Mouse (Mus musculus) embryonic fibroblast, embryonic 13.5 days (primary cell): ENCODE measurements around the gene Plbd2. TPM values are rescaled to one million over a fixed set of nuclear protein-coding genes. Genes with fewer than 3 reads are reported as not detected.

Source experiments
- H3K27ac ChIP-seq: 2 replicates; pipeline ENCODE4 v1.5.1; 2012; ENCODE audit warnings: low read length, control low read depth, inconsistent platforms; ENCODE audit not compliant: insufficient read depth
- H3K4me1 ChIP-seq: 2 replicates; pipeline ENCODE4 v1.6.1; 2011; ENCODE audit warnings: low read length; ENCODE audit not compliant: control insufficient read depth, insufficient read depth
- H3K4me3 ChIP-seq: 2 replicates; pipeline ENCODE4 v1.5.1; 2011; ENCODE audit warnings: mild to moderate bottlenecking, control low read depth, low read length; ENCODE audit not compliant: insufficient read depth
- CTCF ChIP-seq: IDR thresholded peaks from 2 replicates; pipeline ENCODE4 v1.5.1; 2011; ENCODE audit warnings: mild to moderate bottlenecking, control low read depth, low read length, moderate library complexity, borderline replicate concordance; ENCODE audit not compliant: insufficient read depth
- POLR2A ChIP-seq: IDR thresholded peaks from 2 replicates; pipeline ENCODE4 v1.6.1; 2011; ENCODE audit warnings: low read depth, mild to moderate bottlenecking, control low read depth, low read length, moderate library complexity
- polyA plus RNA-seq: library from polyadenylated mRNA; stranded (reverse); fragments of >200 nt; gene quantifications from 2 replicates; pipeline ENCODE4 v1.2.4, GENCODE M21; 2011; ENCODE audit warnings: low read depth; ENCODE audit not compliant: missing spikeins, insufficient read length

Plbd2 gene
- polyA plus RNA-seq, 1 experiment = 41.4 TPM

- Histone ChIP-seq H3K27ac (no peak overlapping the region), H3K4me3 (no peak overlapping the region), H3K4me1 (no peaks in the 10 kb centered on the region)
- TF ChIP-seq CTCF (no peak), POLR2A (no peak)
Observed at GRCm38 (mm10) chr5:120526311-120526710, 22.9 kb upstream of the Plbd2 start.

DNA sequence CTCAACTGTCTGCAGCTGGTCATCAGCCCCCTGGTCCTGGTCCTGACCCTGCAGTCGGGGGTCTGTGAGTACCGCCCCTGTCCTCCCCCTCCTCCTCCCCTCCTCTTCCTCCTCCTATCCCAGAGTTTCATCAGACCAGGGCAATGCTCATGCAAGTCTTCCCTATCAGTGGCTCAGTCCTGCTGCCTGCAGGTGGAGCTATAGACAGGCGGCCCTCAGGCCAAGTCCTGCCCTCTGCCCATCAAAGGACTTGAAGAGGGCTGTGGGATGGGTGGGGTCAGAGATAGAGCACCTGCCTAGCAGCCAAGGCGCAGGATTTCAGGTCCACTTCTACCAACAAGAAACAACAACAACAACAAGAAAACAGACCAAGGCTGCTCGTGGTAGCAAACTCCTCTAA, 22.3 kb upstream of the Plbd2 start:
- Histone ChIP-seq H3K4me1 (no peaks in the 10 kb centered on the region), H3K4me3 (no peak overlapping the region), H3K27ac (no peak overlapping the region)
- TF ChIP-seq CTCF (peak; percentile 48; the same call in 1 of the 2 replicates), POLR2A (no peak)

GRCm38 (mm10) chr5:120524736-120525135, 21.3 kb upstream of the Plbd2 start:
- no peak for TF ChIP-seq POLR2A
- TF ChIP-seq CTCF = no peak
- H3K27ac ChIP-seq = no peak overlapping the region

GRCm38 (mm10) chr5:120522649-120523048, 19.2 kb upstream of the Plbd2 start:
- Histone ChIP-seq H3K4me1 (no peaks in the 10 kb centered on the region), H3K4me3 (no peak overlapping the region), H3K27ac (no peak overlapping the region)
- TF ChIP-seq CTCF (peak; percentile 59; the same call in 1 of the 2 replicates), POLR2A (no peak)

More at GRCm38 (mm10) chr5:120524736-120525135, 21.3 kb upstream of the Plbd2 start:
- Histone ChIP-seq H3K4me1 (no peaks in the 10 kb centered on the region), H3K4me3 (no peak overlapping the region)

- Histone ChIP-seq H3K27ac (peak overlapping the region; percentile 64; the same call in 1 of the 2 replicates), H3K4me3 (no peak overlapping the region), H3K4me1 (peaks cover 18% of the 10 kb centered on the region)
- no peak; the same call in 1 of the 2 replicates for TF ChIP-seq POLR2A
- no peak for TF ChIP-seq CTCF
Observed at GRCm38 (mm10) chr5:120517552-120517951, 14.1 kb upstream of the Plbd2 start.

- peaks cover 18% of the 10 kb centered on the region for H3K4me1 ChIP-seq
- no peak overlapping the region for H3K4me3 ChIP-seq
- peak overlapping the region; percentile 64; the same call in 1 of the 2 replicates for H3K27ac ChIP-seq
- TF ChIP-seq POLR2A = no peak
- TF ChIP-seq CTCF = no peak
Observed at GRCm38 (mm10) chr5:120516221-120516984, 13.0 kb upstream of the Plbd2 start.

GRCm38 (mm10) chr5:120515451-120515850, 12.0 kb upstream of the Plbd2 start:
- H3K27ac ChIP-seq = no peak overlapping the region
- no peak overlapping the region for H3K4me3 ChIP-seq
- H3K4me1 ChIP-seq = peaks cover 18% of the 10 kb centered on the region
- TF ChIP-seq CTCF (no peak), POLR2A (no peak)

DNA sequence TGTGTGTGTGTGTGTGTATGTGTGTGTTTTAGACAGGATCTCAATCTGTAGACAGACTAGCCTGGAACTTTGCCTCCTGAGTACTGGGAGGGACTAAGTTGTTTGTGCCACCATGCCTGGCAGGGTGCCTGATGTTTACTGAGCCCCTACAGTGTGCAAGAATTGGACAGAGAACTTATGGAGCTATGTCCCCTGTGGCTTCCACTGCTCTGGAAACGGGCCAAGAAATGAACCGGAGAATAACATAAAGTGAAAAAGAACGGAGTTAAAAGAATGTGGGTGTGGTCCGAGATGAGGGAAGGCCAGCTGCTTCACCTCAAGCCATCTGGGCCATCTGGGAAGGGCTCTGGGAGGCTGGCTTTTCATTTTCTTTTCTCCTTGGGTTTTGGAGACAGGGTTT, 11.3 kb upstream of the Plbd2 start:
- no peak overlapping the region for H3K27ac ChIP-seq
- no peak overlapping the region for H3K4me3 ChIP-seq

DNA sequence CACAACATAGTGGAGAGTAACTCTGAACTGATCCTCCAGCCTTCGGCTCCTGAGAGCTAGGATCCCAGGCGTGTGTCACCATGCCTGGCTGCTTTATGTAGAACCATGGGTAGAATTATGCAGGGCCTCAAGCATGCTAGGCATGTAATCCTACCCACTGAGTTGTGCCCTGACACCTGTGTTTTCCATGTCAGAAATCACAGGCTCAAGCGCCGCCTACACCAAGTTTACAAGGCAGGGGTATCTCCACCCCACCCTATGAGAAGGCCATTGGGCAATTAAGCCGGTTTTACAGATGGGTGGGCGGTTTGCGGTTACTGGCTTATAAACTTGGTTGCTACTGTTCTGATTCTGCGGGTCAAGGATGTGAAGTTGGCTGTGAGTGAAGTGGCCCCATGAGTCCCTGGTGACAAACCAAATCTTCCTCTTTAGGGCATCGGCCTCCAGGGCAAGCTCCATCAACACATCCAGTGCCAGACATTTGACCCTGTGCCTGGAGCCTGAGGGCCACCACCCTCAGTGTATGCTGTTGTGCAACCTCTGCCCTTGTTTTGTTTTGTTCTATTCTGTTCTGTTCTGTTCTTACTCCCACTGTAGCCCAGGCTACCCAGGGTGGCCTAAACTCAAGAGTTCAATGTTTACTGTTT, 10.7 kb upstream of the Plbd2 start:
- no peak overlapping the region for H3K27ac ChIP-seq
- no peak overlapping the region for H3K4me3 ChIP-seq
- H3K4me1 ChIP-seq = peaks cover 18% of the 10 kb centered on the region
- no peak for TF ChIP-seq CTCF
- TF ChIP-seq POLR2A = no peak

More for the DNA sequence above, 11.3 kb upstream of the Plbd2 start:
- H3K4me1 ChIP-seq = peaks cover 18% of the 10 kb centered on the region
- no peak for TF ChIP-seq CTCF
- TF ChIP-seq POLR2A = no peak
